Mouse (Mus musculus) skeletal muscle tissue, adult 2 months (tissue): ENCODE results near the gene Pabpc4.

Source experiments
- DNase-seq: peaks from one replicate; pipeline ENCODE4 v3.0.0-alpha.2; 2012; ENCODE audit warnings: low read depth, low spot score

Gene Pabpc4

GRCm38 (mm10) chr4:123342091-123342641, 80.0 kb downstream of the Pabpc4 start:
- no peak for DNase-seq

- peak; percentile 27 for DNase-seq
These were observed 80.7 kb downstream of the Pabpc4 start, which contains the start of gene Bmp8a for GRCm38 (mm10) chr4:123342642-123343470. Bmp8a (minus strand) TSS chr4:123343252.

- DNase-seq = no peak
These were observed 81.3 kb downstream of the Pabpc4 start for GRCm38 (mm10) chr4:123343471-123343789.
